Mouse (Mus musculus) olfactory bulb, adult 2 months (tissue): Measurements from ENCODE around the gene 2810459M11Rik.

Source experiments
- CTCF ChIP-seq: fragments of 200-500 bp; IDR thresholded peaks from 2 replicates; pipeline ENCODE4 v1.5.1; 2012; ENCODE audit warnings: low read depth, mild to moderate bottlenecking, low read length, moderate library complexity; ENCODE audit not compliant: insufficient read depth
- POLR2A ChIP-seq: fragments of 200-500 bp; IDR thresholded peaks from 2 replicates; pipeline ENCODE4 v1.6.1; 2012; ENCODE audit warnings: mild to moderate bottlenecking, low read depth, low read length, moderate library complexity; ENCODE audit not compliant: insufficient read depth

GRCm38 (mm10) chr1:86005540-86005939, 40.1 kb upstream of the 2810459M11Rik start:
- TF ChIP-seq CTCF (no peak), POLR2A (no peak)
